Mouse (Mus musculus): ENCODE results near the gene Bcl9l.

Gene Bcl9l

DNA sequence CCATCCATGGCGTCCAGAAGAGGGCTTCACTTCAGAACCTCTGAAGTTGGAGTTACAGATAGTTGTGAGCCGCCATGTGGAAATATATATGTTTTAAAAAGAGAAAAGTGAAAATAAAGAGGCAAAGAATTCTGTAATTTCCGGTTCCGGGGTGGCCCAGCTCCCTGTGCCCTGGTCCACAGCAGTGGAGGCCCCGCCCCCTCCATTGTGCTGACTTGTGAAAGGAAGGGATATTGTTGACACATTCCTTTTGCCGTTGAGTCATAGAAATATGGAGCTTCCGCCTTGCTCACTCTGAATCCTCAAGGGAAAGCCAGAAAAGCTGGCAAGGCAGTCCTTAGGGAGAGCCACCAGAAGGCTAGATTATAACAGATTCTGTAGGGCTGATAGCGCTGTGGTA, 69.5 kb downstream of the Bcl9l start:
- DNase-seq (ENCODE audit: low spot score) = no peak

Measured in left cerebral cortex, adult 11 months (tissue).